Mouse (Mus musculus) retina, postnatal 7 days (tissue): ENCODE data around the gene Krr1.
"Not testable (repeated sequence)": the region's sequence is repeated elsewhere in the genome, so short reads cannot be mapped to it uniquely, and the experiment has no call there.

Experiments used
- DNase-seq: peaks from one replicate; pipeline ENCODE4 v3.0.0-alpha.2; 2012; ENCODE audit warnings: low read depth, low spot score

The Krr1 gene

GRCm38 (mm10) chr10:111971929-111972328 is 535 bp upstream of the Krr1 start:
- DNase-seq, result no peak

- peak; percentile 42 for DNase-seq
Observed at GRCm38 (mm10) chr10:111977584-111977983, 5.1 kb downstream of the Krr1 start.

- DNase-seq, result no peak
Observed at GRCm38 (mm10) chr10:111983070-111983469, 10.6 kb downstream of the Krr1 start.

- no peak for DNase-seq
Observed at GRCm38 (mm10) chr10:111986453-111986852, 14.0 kb downstream of the Krr1 start.

GRCm38 (mm10) chr10:111995803-111996548 is 23.5 kb downstream of the Krr1 start:
- DNase-seq, result no peak

GRCm38 (mm10) chr10:111996549-111996904 is 24.1 kb downstream of the Krr1 start:
- no peak for DNase-seq

GRCm38 (mm10) chr10:111996911-111997347 is 24.5 kb downstream of the Krr1 start:
- no peak for DNase-seq

GRCm38 (mm10) chr10:111997671-111998070 is 25.2 kb downstream of the Krr1 start:
- no peak for DNase-seq

GRCm38 (mm10) chr10:111999765-112000164 is 27.3 kb downstream of the Krr1 start:
- DNase-seq, result no peak

GRCm38 (mm10) chr10:112000568-112000967 is 28.1 kb downstream of the Krr1 start:
- DNase-seq, result no peak

GRCm38 (mm10) chr10:112001350-112001749 is 28.9 kb downstream of the Krr1 start:
- DNase-seq, result no peak

- no peak for DNase-seq
Observed at GRCm38 (mm10) chr10:112001756-112002520, 29.5 kb downstream of the Krr1 start.

- DNase-seq, result no peak
Observed at GRCm38 (mm10) chr10:112002544-112003215, 30.2 kb downstream of the Krr1 start, which contains the start of gene Glipr1. Gene Glipr1, minus strand, starts transcription at chr10:112002631.

- DNase-seq, result not testable (repeated sequence)
Observed at GRCm38 (mm10) chr10:112009511-112009910, 37.0 kb downstream of the Krr1 start.

GRCm38 (mm10) chr10:112023585-112023984 is 51.1 kb downstream of the Krr1 start:
- DNase-seq, result no peak

- not testable (repeated sequence) for DNase-seq
Observed at GRCm38 (mm10) chr10:112028689-112029088, 56.2 kb downstream of the Krr1 start.
